Mouse (Mus musculus) midbrain, postnatal 0 days (tissue): Measurements from ENCODE around the gene Grin2c. TPM values are rescaled to one million over a fixed set of nuclear protein-coding genes. Genes with fewer than 3 reads are reported as not detected.

Source experiments
- ATAC-seq: fragments of 200-750 bp; cut with Nextera tagmentation; 2 replicates; pipeline ENCODE4 v1.8.0; 2017; ENCODE audit warnings: moderate number of reproducible peaks, mild to moderate bottlenecking, moderate TSS enrichment, moderate library complexity; ENCODE audit not compliant: low FRiP score
- DNase-seq: peaks from one replicate; pipeline ENCODE4 v3.0.0-alpha.2; 2015; ENCODE audit warnings: low spot score
- H3K27ac ChIP-seq: fragments of 300-500 bp; sonication (generic); 2 replicates; pipeline ENCODE4 v1.5.1; 2014; ENCODE audit warnings: low read depth, mild to moderate bottlenecking, low read length, mixed read lengths
- H3K27me3 ChIP-seq: fragments of 300-500 bp; sonication (generic); 2 replicates; pipeline ENCODE4 v1.6.1; 2014; ENCODE audit warnings: low read length, control low read depth, mixed read lengths; ENCODE audit not compliant: insufficient read depth
- H3K36me3 ChIP-seq: fragments of 300-500 bp; sonication (generic); 2 replicates; pipeline ENCODE4 v1.6.1; 2014; ENCODE audit warnings: low read length, control low read depth, mixed read lengths; ENCODE audit not compliant: insufficient read depth
- H3K4me1 ChIP-seq: fragments of 300-500 bp; sonication (generic); 2 replicates; pipeline ENCODE4 v1.6.1; 2014; ENCODE audit warnings: mild to moderate bottlenecking, control low read depth, antibody characterized with exemption, low read length, mixed read lengths; ENCODE audit not compliant: insufficient read depth
- H3K4me2 ChIP-seq: fragments of 300-500 bp; sonication (generic); 2 replicates; pipeline ENCODE4 v1.6.1; 2014; ENCODE audit warnings: low read depth, mild to moderate bottlenecking, low read length, mixed read lengths; ENCODE audit not compliant: poor library complexity, severe bottlenecking
- H3K4me3 ChIP-seq: fragments of 300-500 bp; sonication (generic); 2 replicates; pipeline ENCODE4 v1.5.1; 2014; ENCODE audit warnings: low read depth, mild to moderate bottlenecking, low read length, moderate library complexity
- H3K9ac ChIP-seq: fragments of 300-500 bp; sonication (generic); replicated peaks from 2 replicates; pipeline ENCODE4 v1.6.1; 2014; ENCODE audit warnings: mild to moderate bottlenecking, low read length, moderate library complexity, mixed read lengths; ENCODE audit not compliant: poor library complexity, severe bottlenecking
- H3K9me3 ChIP-seq: fragments of 300-500 bp; sonication (generic); 2 replicates; pipeline ENCODE4 v1.6.1; 2016; ENCODE audit warnings: low read length, control low read depth
- CTCF ChIP-seq: IDR thresholded peaks from 2 replicates; pipeline ENCODE4 v1.5.1; 2016; ENCODE audit warnings: antibody characterized with exemption, mild to moderate bottlenecking
- WGBS: fragments of 180-500 bp; shearing (Covaris S2); extraction: QIAGEN DNeasy Blood & Tissue Kit; methylation state at CpG from one replicate; pipeline ENCODE4 v1.1.7; 2014; 5-methylcytosine and 5-hydroxymethylcytosine counted together
- polyA plus RNA-seq: library from polyadenylated mRNA; unstranded; fragments of >200 nt; fragmentation: Nextera tagmentation; extraction: Ambion mirVana; gene quantifications from 2 replicates; pipeline ENCODE4 v1.2.1, GENCODE M21; 2015
- total RNA-seq: library from RNA; depleted of rRNA; stranded (reverse); fragments of >200 nt; gene quantifications from 2 replicates; pipeline ENCODE4 v1.2.3, GENCODE M21; 2014

Grin2c gene
- total and polyA plus RNA-seq, 2 experiments from 2014 or later, result 0.59 to 4.1 TPM

GRCm38 (mm10) chr11:115247945-115248344 is 19.1 kb downstream of the Grin2c start:
- H3K4me3 ChIP-seq, result no peak overlapping the region

GRCm38 (mm10) chr11:115247240-115247639 is 19.8 kb downstream of the Grin2c start:
- DNase-seq (no peak), ATAC-seq (no peak)
- Histone ChIP-seq H3K36me3 (peaks cover 25% of the 10 kb centered on the region), H3K4me2 (no peak overlapping the region), H3K27me3 (peaks cover 29% of the 10 kb centered on the region), H3K4me3 (no peak overlapping the region), H3K27ac (no peak overlapping the region), H3K9me3 (no peaks in the 10 kb centered on the region), H3K4me1 (no peaks in the 10 kb centered on the region; the same call in none of the 2 replicates), H3K9ac (no peak overlapping the region)
- WGBS, result 31% methylated on average over 3 of the region's 3 CpGs
- no peak for TF ChIP-seq CTCF

More at GRCm38 (mm10) chr11:115247945-115248344, 19.1 kb downstream of the Grin2c start:
- no peaks in the 10 kb centered on the region; the same call in none of the 2 replicates for H3K4me1 ChIP-seq
- no peak overlapping the region for H3K27ac ChIP-seq
- H3K9ac ChIP-seq, result no peak overlapping the region
- H3K4me2 ChIP-seq, result no peak overlapping the region
- 74% methylated on average over 6 of the region's 6 CpGs for WGBS
- no peaks in the 10 kb centered on the region for H3K9me3 ChIP-seq
- H3K36me3 ChIP-seq, result peaks cover 22% of the 10 kb centered on the region
- ATAC-seq, result no peak
- TF ChIP-seq CTCF, result no peak
- H3K27me3 ChIP-seq, result peaks cover 29% of the 10 kb centered on the region
- DNase-seq, result no peak

- H3K27ac ChIP-seq, result no peak overlapping the region
- no peak for TF ChIP-seq CTCF
- ATAC-seq, result no peak
- no peaks in the 10 kb centered on the region for H3K9me3 ChIP-seq
- 61% methylated on average over 8 of the region's 8 CpGs for WGBS
- peaks cover 29% of the 10 kb centered on the region for H3K27me3 ChIP-seq
- peaks cover 25% of the 10 kb centered on the region for H3K36me3 ChIP-seq
- H3K4me2 ChIP-seq, result no peak overlapping the region
- no peak overlapping the region for H3K9ac ChIP-seq
- no peaks in the 10 kb centered on the region; the same call in none of the 2 replicates for H3K4me1 ChIP-seq
- DNase-seq, result no peak
- no peak overlapping the region for H3K4me3 ChIP-seq
These were observed 20.7 kb downstream of the Grin2c start for GRCm38 (mm10) chr11:115246386-115246785.

- no peaks in the 10 kb centered on the region; the same call in none of the 2 replicates for H3K4me1 ChIP-seq
- H3K27me3 ChIP-seq, result peaks cover 15% of the 10 kb centered on the region
- no peaks in the 10 kb centered on the region for H3K9me3 ChIP-seq
- no peak overlapping the region for H3K4me3 ChIP-seq
- H3K36me3 ChIP-seq, result peaks cover 28% of the 10 kb centered on the region
- H3K27ac ChIP-seq, result no peak overlapping the region
- TF ChIP-seq CTCF, result no peak
- 88% methylated on average over 8 of the region's 8 CpGs for WGBS
- H3K4me2 ChIP-seq, result no peak overlapping the region
- DNase-seq, result no peak
- H3K9ac ChIP-seq, result no peak overlapping the region
- no peak for ATAC-seq
These were observed 22.2 kb downstream of the Grin2c start for GRCm38 (mm10) chr11:115244840-115245239.

GRCm38 (mm10) chr11:115243783-115244182 is 23.3 kb downstream of the Grin2c start:
- ATAC-seq (no peak), DNase-seq (no peak)
- 88% methylated on average over 12 of the region's 12 CpGs for WGBS
- Histone ChIP-seq H3K4me2 (no peak overlapping the region), H3K36me3 (peaks cover 31% of the 10 kb centered on the region), H3K4me1 (no peaks in the 10 kb centered on the region; the same call in none of the 2 replicates), H3K9ac (no peak overlapping the region), H3K4me3 (no peak overlapping the region), H3K9me3 (no peaks in the 10 kb centered on the region), H3K27me3 (peaks cover 7% of the 10 kb centered on the region), H3K27ac (no peak overlapping the region)
- TF ChIP-seq CTCF, result no peak

- no peak for DNase-seq
- Histone ChIP-seq H3K36me3 (peaks cover 31% of the 10 kb centered on the region), H3K27me3 (no peaks in the 10 kb centered on the region)
These were observed 24.3 kb downstream of the Grin2c start for GRCm38 (mm10) chr11:115242746-115243145.

More at GRCm38 (mm10) chr11:115242746-115243145, 24.3 kb downstream of the Grin2c start:
- Histone ChIP-seq H3K4me3 (no peak overlapping the region), H3K27ac (no peak overlapping the region), H3K4me2 (no peak overlapping the region), H3K4me1 (no peaks in the 10 kb centered on the region; the same call in none of the 2 replicates), H3K9me3 (no peaks in the 10 kb centered on the region), H3K9ac (no peak overlapping the region)
- no peak for ATAC-seq
- 77% methylated on average over 3 of the region's 3 CpGs for WGBS
- no peak for TF ChIP-seq CTCF
